Mouse (Mus musculus) embryonic facial prominence, embryonic 14.5 days (tissue): ENCODE results near the gene Fam163a. TPM values are rescaled to one million over a fixed set of nuclear protein-coding genes. Genes with fewer than 3 reads are reported as not detected.

Experiments used
- ATAC-seq: fragments of 200-750 bp; cut with Nextera tagmentation; 2 replicates; pipeline ENCODE4 v1.8.0; 2017; ENCODE audit warnings: low read depth, moderate number of reproducible peaks, moderate TSS enrichment
- DNase-seq: peaks from one replicate; pipeline ENCODE4 v3.0.0-alpha.2; 2015; ENCODE audit warnings: low spot score
- H3K27ac ChIP-seq: fragments of 300-500 bp; sonication (generic); replicated peaks from 2 replicates; pipeline ENCODE4 v1.5.1; 2014; ENCODE audit warnings: low read depth, mild to moderate bottlenecking, low read length, moderate library complexity
- H3K27me3 ChIP-seq: fragments of 300-500 bp; sonication (generic); replicated peaks from 2 replicates; pipeline ENCODE4 v1.6.1; 2014; ENCODE audit warnings: low read length; ENCODE audit not compliant: control insufficient read depth, insufficient read depth
- H3K36me3 ChIP-seq: fragments of 300-500 bp; sonication (generic); 2 replicates; pipeline ENCODE4 v1.6.1; 2014; ENCODE audit warnings: low read length, mixed read lengths; ENCODE audit not compliant: control insufficient read depth, insufficient read depth
- H3K4me1 ChIP-seq: fragments of 300-500 bp; sonication (generic); 2 replicates; pipeline ENCODE4 v1.6.1; 2014; ENCODE audit warnings: antibody characterized with exemption, low read length; ENCODE audit not compliant: control insufficient read depth, insufficient read depth
- H3K4me2 ChIP-seq: fragments of 300-500 bp; sonication (generic); 2 replicates; pipeline ENCODE4 v1.6.1; 2014; ENCODE audit warnings: low read depth, mild to moderate bottlenecking, low read length, moderate library complexity, mixed read lengths
- H3K4me3 ChIP-seq: fragments of 300-500 bp; sonication (generic); 2 replicates; pipeline ENCODE4 v1.5.1; 2014; ENCODE audit warnings: low read depth, mild to moderate bottlenecking, low read length
- H3K9ac ChIP-seq: fragments of 300-500 bp; sonication (generic); 2 replicates; pipeline ENCODE4 v1.6.1; 2014; ENCODE audit warnings: low read depth, mild to moderate bottlenecking, low read length, moderate library complexity, mixed read lengths
- H3K9me3 ChIP-seq: fragments of 300-500 bp; sonication (generic); 2 replicates; pipeline ENCODE4 v1.6.1; 2016; ENCODE audit warnings: low read length; ENCODE audit not compliant: control insufficient read depth
- WGBS: fragments of 180-500 bp; shearing (Covaris S2); extraction: QIAGEN DNeasy Blood & Tissue Kit; methylation state at CpG from one replicate; pipeline ENCODE4 v1.1.7; 2014; 5-methylcytosine and 5-hydroxymethylcytosine counted together
- polyA plus RNA-seq: library from polyadenylated mRNA; unstranded; fragments of >200 nt; fragmentation: Nextera tagmentation; extraction: Ambion mirVana; gene quantifications from 2 replicates; pipeline ENCODE4 v1.2.1, GENCODE M21; 2014

Fam163a gene
- polyA plus RNA-seq, 1 experiment from 2014 or later = 0.64 TPM

GRCm38 (mm10) chr1:156087586-156087985 is 117.2 kb downstream of the Fam163a start:
- ATAC-seq = no peak

GRCm38 (mm10) chr1:156085770-156086169 is 119.1 kb downstream of the Fam163a start:
- no peak overlapping the region for H3K4me3 ChIP-seq
- H3K9me3 ChIP-seq = no peaks in the 10 kb centered on the region
- peak; percentile 60 for DNase-seq
- H3K27me3 ChIP-seq = no peaks in the 10 kb centered on the region
- 58% methylated on average over 5 of the region's 5 CpGs for WGBS
- no peak; the same call in 1 of the 2 replicates for ATAC-seq
- no peaks in the 10 kb centered on the region for H3K4me1 ChIP-seq
- no peak overlapping the region for H3K4me2 ChIP-seq
- H3K27ac ChIP-seq = no peak overlapping the region
- no peak overlapping the region for H3K9ac ChIP-seq
- H3K36me3 ChIP-seq = no peaks in the 10 kb centered on the region

More at GRCm38 (mm10) chr1:156087586-156087985, 117.2 kb downstream of the Fam163a start:
- Histone ChIP-seq H3K4me2 (no peak overlapping the region), H3K27ac (no peak overlapping the region), H3K9ac (no peak overlapping the region), H3K4me3 (no peak overlapping the region), H3K36me3 (no peaks in the 10 kb centered on the region), H3K27me3 (no peaks in the 10 kb centered on the region), H3K9me3 (no peaks in the 10 kb centered on the region), H3K4me1 (no peaks in the 10 kb centered on the region)
- 72% methylated on average over 5 of the region's 5 CpGs for WGBS
- DNase-seq = no peak

GRCm38 (mm10) chr1:156084603-156085002 is 120.2 kb downstream of the Fam163a start:
- H3K9me3 ChIP-seq = no peaks in the 10 kb centered on the region
- DNase-seq = no peak
- H3K27me3 ChIP-seq = no peaks in the 10 kb centered on the region
- H3K4me3 ChIP-seq = no peak overlapping the region
- 69% methylated on average over 3 of the region's 3 CpGs for WGBS
- H3K9ac ChIP-seq = no peak overlapping the region
- no peak overlapping the region for H3K27ac ChIP-seq
- no peaks in the 10 kb centered on the region for H3K36me3 ChIP-seq
- H3K4me2 ChIP-seq = no peak overlapping the region
- no peak for ATAC-seq
- no peaks in the 10 kb centered on the region for H3K4me1 ChIP-seq

- H3K4me2 ChIP-seq = no peak overlapping the region
- 52% methylated on average over 3 of the region's 3 CpGs for WGBS
- no peaks in the 10 kb centered on the region for H3K9me3 ChIP-seq
- no peaks in the 10 kb centered on the region for H3K36me3 ChIP-seq
- no peaks in the 10 kb centered on the region for H3K4me1 ChIP-seq
- no peak overlapping the region for H3K4me3 ChIP-seq
- H3K9ac ChIP-seq = no peak overlapping the region
- ATAC-seq (no peak), DNase-seq (no peak)
- H3K27me3 ChIP-seq = no peaks in the 10 kb centered on the region
- no peak overlapping the region for H3K27ac ChIP-seq
Measured at GRCm38 (mm10) chr1:156077655-156078054, 127.2 kb downstream of the Fam163a start.

- no peaks in the 10 kb centered on the region for H3K36me3 ChIP-seq
Measured at GRCm38 (mm10) chr1:156076474-156076873, 128.4 kb downstream of the Fam163a start.

GRCm38 (mm10) chr1:156074575-156074974 is 130.3 kb downstream of the Fam163a start:
- DNase-seq (peak; percentile 57), ATAC-seq (peak; percentile 60; the same call in 1 of the 2 replicates)
- H3K9me3 ChIP-seq = no peaks in the 10 kb centered on the region
- WGBS = 27% methylated on average over 8 of the region's 8 CpGs
- no peaks in the 10 kb centered on the region for H3K36me3 ChIP-seq
- H3K4me3 ChIP-seq = no peak overlapping the region
- H3K27ac ChIP-seq = no peak overlapping the region
- no peak overlapping the region for H3K4me2 ChIP-seq
- H3K4me1 ChIP-seq = no peaks in the 10 kb centered on the region
- H3K9ac ChIP-seq = no peak overlapping the region
- H3K27me3 ChIP-seq = no peaks in the 10 kb centered on the region

More at GRCm38 (mm10) chr1:156076474-156076873, 128.4 kb downstream of the Fam163a start:
- ATAC-seq = no peak
- Histone ChIP-seq H3K4me3 (no peak overlapping the region), H3K27me3 (no peaks in the 10 kb centered on the region), H3K9me3 (no peaks in the 10 kb centered on the region), H3K27ac (no peak overlapping the region), H3K4me1 (no peaks in the 10 kb centered on the region), H3K9ac (no peak overlapping the region), H3K4me2 (no peak overlapping the region)
- WGBS = 69% methylated on average over 4 of the region's 4 CpGs
- no peak for DNase-seq

GRCm38 (mm10) chr1:156073169-156073821 is 131.5 kb downstream of the Fam163a start:
- H3K4me2 ChIP-seq = no peak overlapping the region
- ATAC-seq (no peak), DNase-seq (no peak)
- H3K27me3 ChIP-seq = no peaks in the 10 kb centered on the region
- H3K9me3 ChIP-seq = no peaks in the 10 kb centered on the region
- no peak overlapping the region for H3K27ac ChIP-seq
- H3K9ac ChIP-seq = no peak overlapping the region
- no peaks in the 10 kb centered on the region for H3K4me1 ChIP-seq
- no peaks in the 10 kb centered on the region for H3K36me3 ChIP-seq
- no peak overlapping the region for H3K4me3 ChIP-seq
- 56% methylated on average over 15 of the region's 15 CpGs for WGBS

- no peak overlapping the region for H3K27ac ChIP-seq
- H3K4me3 ChIP-seq = no peak overlapping the region
- H3K9ac ChIP-seq = no peak overlapping the region
- H3K27me3 ChIP-seq = no peaks in the 10 kb centered on the region
- H3K9me3 ChIP-seq = no peaks in the 10 kb centered on the region
- DNase-seq (no peak), ATAC-seq (no peak)
- H3K4me1 ChIP-seq = no peaks in the 10 kb centered on the region
- H3K4me2 ChIP-seq = no peak overlapping the region
- WGBS = 83% methylated on average over 14 of the region's 14 CpGs
- peaks cover 12% of the 10 kb centered on the region for H3K36me3 ChIP-seq
Measured at GRCm38 (mm10) chr1:156070106-156070505, 134.7 kb downstream of the Fam163a start.

- WGBS = 52% methylated on average over 3 of the region's 3 CpGs
- ATAC-seq = no peak
- peaks cover 51% of the 10 kb centered on the region for H3K36me3 ChIP-seq
Measured at GRCm38 (mm10) chr1:156066133-156066532, 138.7 kb downstream of the Fam163a start.

More at GRCm38 (mm10) chr1:156066133-156066532, 138.7 kb downstream of the Fam163a start:
- no peak overlapping the region for H3K9ac ChIP-seq
- DNase-seq = no peak
- no peaks in the 10 kb centered on the region for H3K4me1 ChIP-seq
- H3K27me3 ChIP-seq = no peaks in the 10 kb centered on the region
- H3K9me3 ChIP-seq = no peaks in the 10 kb centered on the region
- H3K27ac ChIP-seq = no peak overlapping the region
- no peak overlapping the region for H3K4me2 ChIP-seq
- H3K4me3 ChIP-seq = no peak overlapping the region
